Mouse (Mus musculus) ES-E14 (cell line): ENCODE results near the gene Med25. TPM values are rescaled to one million over a fixed set of nuclear protein-coding genes. Genes with fewer than 3 reads are reported as not detected.

Experiments
- DNase-seq: peaks from one replicate; pipeline ENCODE4 v3.0.0-alpha.2; 2013; ENCODE audit warnings: low read depth, low spot score
- H3K27ac ChIP-seq: 2 replicates; pipeline ENCODE4 v1.5.1; 2012; ENCODE audit warnings: low read depth, mild to moderate bottlenecking, low read length, moderate library complexity, mixed read lengths; ENCODE audit not compliant: poor library complexity, insufficient read depth, severe bottlenecking
- H3K36me3 ChIP-seq: 2 replicates; pipeline ENCODE4 v1.6.1; 2012; ENCODE audit warnings: mild to moderate bottlenecking, low read length, moderate library complexity, mixed read lengths; ENCODE audit not compliant: control insufficient read depth, poor library complexity, insufficient read depth, severe bottlenecking
- H3K4me1 ChIP-seq, 2 experiments: fragments of 150-350 bp in 1 of 2; sonication (generic) in 1 of 2; 2 replicates each; pipeline ENCODE4 v1.6.1; 2012; ENCODE audit warnings: low read length in 2 of 2, mild to moderate bottlenecking in 1 of 2, mixed read lengths in 1 of 2; ENCODE audit not compliant: control insufficient read depth in 2 of 2, insufficient read depth in 2 of 2, poor library complexity in 1 of 2
- H3K4me3 ChIP-seq, 2 experiments: fragments of 150-350 bp in 1 of 2; sonication (generic) in 1 of 2; 2 replicates each; pipeline ENCODE4 v1.5.1; 2012; ENCODE audit warnings: low read length in 2 of 2, low read depth in 1 of 2, mild to moderate bottlenecking in 1 of 2, mixed read lengths in 1 of 2; ENCODE audit not compliant: insufficient read depth in 1 of 2, poor library complexity in 1 of 2, severe bottlenecking in 1 of 2
- H3K9ac ChIP-seq: 2 replicates; pipeline ENCODE4 v1.6.1; 2012; ENCODE audit warnings: low read depth, mild to moderate bottlenecking, low read length, mixed read lengths; ENCODE audit not compliant: poor library complexity, insufficient read depth, severe bottlenecking
- H3K9me3 ChIP-seq: fragments of 150-350 bp; sonication (generic); 2 replicates; pipeline ENCODE4 v1.6.1; 2012; ENCODE audit warnings: low read depth, mild to moderate bottlenecking, low read length; ENCODE audit not compliant: control insufficient read depth, insufficient read depth
- CHD2 ChIP-seq: IDR thresholded peaks from 2 replicates; pipeline ENCODE4 v1.6.1; 2014; ENCODE audit warnings: mild to moderate bottlenecking, low read depth, low read length, inconsistent platforms
- HCFC1 ChIP-seq: IDR thresholded peaks from 2 replicates; pipeline ENCODE4 v1.6.1; 2012; ENCODE audit warnings: low read length, inconsistent platforms, borderline replicate concordance; ENCODE audit not compliant: insufficient read depth
- MAFK ChIP-seq: IDR thresholded peaks from 2 replicates; pipeline ENCODE4 v1.6.1; 2014; ENCODE audit warnings: mild to moderate bottlenecking, low read depth, low read length, inconsistent platforms; ENCODE audit not compliant: insufficient read depth
- ZC3H11A ChIP-seq: IDR thresholded peaks from 2 replicates; pipeline ENCODE4 v1.6.1; 2012; ENCODE audit warnings: low read depth, mild to moderate bottlenecking, inconsistent platforms, low read length, borderline replicate concordance
- ZNF384 ChIP-seq: IDR thresholded peaks from 2 replicates; pipeline ENCODE4 v1.6.1; 2012; ENCODE audit warnings: low read depth, low read length, inconsistent platforms
- in situ Hi-C, 2 experiments: fragments of 600-800 bp; cut with MboI; formaldehyde crosslinking; loops; one replicate each; pipeline ENCODE4 v1.15.1; 2025; ENCODE audit warnings: low sequenced_read_pairs in 2 of 2, inconsistent platforms in 1 of 2; ENCODE audit not compliant: unreplicated experiment in 2 of 2
- total RNA-seq: library from RNA; depleted of rRNA; stranded (reverse); fragments of 300-350 nt; gene quantifications from 2 replicates; pipeline ENCODE4 v1.2.3, GENCODE M21; 2012; rRNA removed

The Med25 gene
- total RNA-seq, 1 experiment: 88.2 TPM

GRCm38 (mm10) chr7:44826771-44827170 is 65.7 kb downstream of the Med25 start:
- H3K9ac ChIP-seq: no peak overlapping the region
- no peak overlapping the region for H3K4me3 ChIP-seq
- no peaks in the 10 kb centered on the region for H3K9me3 ChIP-seq
- H3K27ac ChIP-seq: no peak overlapping the region
- peaks cover 50% of the 10 kb centered on the region for H3K36me3 ChIP-seq
- no peak for TF ChIP-seq MAFK
- TF ChIP-seq HCFC1: no peak
- TF ChIP-seq CHD2: no peak
- TF ChIP-seq ZC3H11A: no peak
- no peak for TF ChIP-seq ZNF384
- in situ Hi-C loops: no loop called here
- peaks cover 0 to 32% of the 10 kb centered on the region in 2 experiments for H3K4me1 ChIP-seq
- no peak for DNase-seq

Other genes with a start within 250 kb of the Med25 start
- 7.0 and 9.8 TPM in 2 replicates for gene Myh14, start 221.9 kb downstream of the Med25 start, total RNA-seq
- 0.40 and 0.79 TPM in 2 replicates for gene Izumo2, start 184.0 kb downstream of the Med25 start, total RNA-seq
- gene Vrk3, start 144.3 kb downstream of the Med25 start, total RNA-seq: 17.8 and 23.2 TPM in 2 replicates
- gene Zfp473, start 141.7 kb downstream of the Med25 start, total RNA-seq: 15.1 and 20.3 TPM in 2 replicates
- gene Nup62, start 76.6 kb downstream of the Med25 start, total RNA-seq: 91.0 and 98.0 TPM in 2 replicates
- 4.8 and 6.0 TPM in 2 replicates for gene Il4i1, start 76.3 kb downstream of the Med25 start, total RNA-seq
- gene Atf5, start 76.1 kb downstream of the Med25 start, total RNA-seq: 14.0 and 16.9 TPM in 2 replicates
- 33.8 and 37.6 TPM in 2 replicates for gene Akt1s1, start 43.7 kb downstream of the Med25 start, total RNA-seq
- 31.5 and 55.7 TPM in 2 replicates for gene Tbc1d17, start 43.6 kb downstream of the Med25 start, total RNA-seq
- gene Pnkp, start 35.6 kb downstream of the Med25 start, total RNA-seq: 37.1 and 76.5 TPM in 2 replicates
- gene Ptov1, start 22.9 kb downstream of the Med25 start, total RNA-seq: 144 and 205 TPM in 2 replicates
- 14.2 and 17.2 TPM in 2 replicates for gene Fuz, start 3.4 kb upstream of the Med25 start, total RNA-seq
- 82.5 and 94.9 TPM in 2 replicates for gene Ap2a1, start 36.8 kb upstream of the Med25 start, total RNA-seq
- 0.49 and 0.85 TPM in 2 replicates for gene Tsks, start 50.5 kb upstream of the Med25 start, total RNA-seq
- 60.3 and 123 TPM in 2 replicates for gene Cpt1c, start 82.1 kb upstream of the Med25 start, total RNA-seq
- gene Prmt1, start 93.9 kb upstream of the Med25 start, total RNA-seq: 413 and 429 TPM in 2 replicates
- 45.9 and 68.4 TPM in 2 replicates for gene Irf3, start 104.9 kb upstream of the Med25 start, total RNA-seq
- 11.9 and 13.0 TPM in 2 replicates for gene Bcl2l12, start 106.0 kb upstream of the Med25 start, total RNA-seq
- gene Scaf1, start 123.7 kb upstream of the Med25 start, total RNA-seq: 39.0 and 39.2 TPM in 2 replicates
- gene Rras, start 125.2 kb upstream of the Med25 start, total RNA-seq: 11.1 and 14.4 TPM in 2 replicates
- 32.3 and 37.5 TPM in 2 replicates for gene Prr12, start 160.2 kb upstream of the Med25 start, total RNA-seq
- 94.2 and 106 TPM in 2 replicates for gene Nosip, start 169.7 kb upstream of the Med25 start, total RNA-seq
- 9.8 and 11.4 TPM in 2 replicates for gene Prrg2, start 170.0 kb upstream of the Med25 start, total RNA-seq
- gene Rcn3, start 199.5 kb upstream of the Med25 start, total RNA-seq: 137 and 207 TPM in 2 replicates
- 10.6 and 15.1 TPM in 2 replicates for gene Fcgrt, start 211.1 kb upstream of the Med25 start, total RNA-seq
- gene Rps11, start 231.7 kb upstream of the Med25 start, total RNA-seq: 1,746 and 1,854 TPM in 2 replicates
- 3,971 and 5,136 TPM in 2 replicates for gene Rpl13a, start 236.0 kb upstream of the Med25 start, total RNA-seq
- gene Gm45713, start 243.5 kb upstream of the Med25 start, total RNA-seq: 0.36 and 0.90 TPM in 2 replicates
- 1.8 and 1.9 TPM in 2 replicates for gene Flt3l, start 243.7 kb upstream of the Med25 start, total RNA-seq